Mouse (Mus musculus): ENCODE data around the gene Ccdc125. TPM values are rescaled to one million over a fixed set of nuclear protein-coding genes. Genes with fewer than 3 reads are reported as not detected.

The Ccdc125 gene
- polyA plus RNA-seq, 1 experiment from 2014 or later = 1.9 TPM

Other genes starting within 250 kb of the Ccdc125 start
- 0.10 and 0.15 TPM in 2 replicates for gene Naip1, start 216.8 kb upstream of the Ccdc125 start, polyA plus RNA-seq (2015; fragmentation: Nextera tagmentation; extraction: Ambion mirVana)
- gene Gtf2h2, start 177.1 kb upstream of the Ccdc125 start, polyA plus RNA-seq (2015; fragmentation: Nextera tagmentation; extraction: Ambion mirVana) = 82.7 and 86.0 TPM in 2 replicates
- 3.3 and 4.4 TPM in 2 replicates for gene Ocln, start 117.0 kb upstream of the Ccdc125 start, polyA plus RNA-seq (2015; fragmentation: Nextera tagmentation; extraction: Ambion mirVana)
- 2.4 and 2.5 TPM in 2 replicates for gene Marveld2, start 52.7 kb upstream of the Ccdc125 start, polyA plus RNA-seq (2015; fragmentation: Nextera tagmentation; extraction: Ambion mirVana)
- gene Ak6, start 18.7 kb upstream of the Ccdc125 start, polyA plus RNA-seq (2015; fragmentation: Nextera tagmentation; extraction: Ambion mirVana) = 332 and 337 TPM in 2 replicates
- gene Rad17, start 18.7 kb upstream of the Ccdc125 start, polyA plus RNA-seq (2015; fragmentation: Nextera tagmentation; extraction: Ambion mirVana) = 18.5 and 19.6 TPM in 2 replicates
- gene Taf9, start 18.1 kb upstream of the Ccdc125 start, polyA plus RNA-seq (2015; fragmentation: Nextera tagmentation; extraction: Ambion mirVana) = 26.0 and 28.5 TPM in 2 replicates
- 49.0 and 49.6 TPM in 2 replicates for gene Cdk7, start 61.2 kb downstream of the Ccdc125 start, polyA plus RNA-seq (2015; fragmentation: Nextera tagmentation; extraction: Ambion mirVana)
- gene Mrps36, start 74.9 kb downstream of the Ccdc125 start, polyA plus RNA-seq (2015; fragmentation: Nextera tagmentation; extraction: Ambion mirVana) = 142 and 165 TPM in 2 replicates
- gene Cenph, start 106.2 kb downstream of the Ccdc125 start, polyA plus RNA-seq (2015; fragmentation: Nextera tagmentation; extraction: Ambion mirVana) = 10.1 and 10.9 TPM in 2 replicates
- 45.2 and 60.2 TPM in 2 replicates for gene Ccnb1, start 116.9 kb downstream of the Ccdc125 start, polyA plus RNA-seq (2015; fragmentation: Nextera tagmentation; extraction: Ambion mirVana)
- gene Slc30a5, start 163.7 kb downstream of the Ccdc125 start, polyA plus RNA-seq (2015; fragmentation: Nextera tagmentation; extraction: Ambion mirVana) = 35.0 and 40.7 TPM in 2 replicates

Data from neural tube, embryonic 13.5 days (tissue).